Mouse (Mus musculus): ENCODE results near the gene Rab9. TPM values are rescaled to one million over a fixed set of nuclear protein-coding genes. Genes with fewer than 3 reads are reported as not detected.

Gene Rab9
- polyA plus RNA-seq, 1 experiment from 2014 or later: 43.2 TPM

GRCm38 (mm10) chrX:166499496-166500190, 20.0 kb upstream of the Rab9 start:
- peaks cover 15% of the 10 kb centered on the region for H3K36me3 ChIP-seq
- no peak overlapping the region for H3K4me3 ChIP-seq
- no peak overlapping the region for H3K27ac ChIP-seq (replicated peaks)
- WGBS: 65% methylated on average over 1 of the region's 1 CpGs
- H3K4me1 ChIP-seq: no peaks in the 10 kb centered on the region
- no peak for DNase-seq (ENCODE audit: low spot score)
- H3K27me3 ChIP-seq (ENCODE audit: low read depth, poor library complexity, severe bottlenecking): peaks cover 68% of the 10 kb centered on the region
- H3K9me3 ChIP-seq (replicated peaks): no peaks in the 10 kb centered on the region

DNA sequence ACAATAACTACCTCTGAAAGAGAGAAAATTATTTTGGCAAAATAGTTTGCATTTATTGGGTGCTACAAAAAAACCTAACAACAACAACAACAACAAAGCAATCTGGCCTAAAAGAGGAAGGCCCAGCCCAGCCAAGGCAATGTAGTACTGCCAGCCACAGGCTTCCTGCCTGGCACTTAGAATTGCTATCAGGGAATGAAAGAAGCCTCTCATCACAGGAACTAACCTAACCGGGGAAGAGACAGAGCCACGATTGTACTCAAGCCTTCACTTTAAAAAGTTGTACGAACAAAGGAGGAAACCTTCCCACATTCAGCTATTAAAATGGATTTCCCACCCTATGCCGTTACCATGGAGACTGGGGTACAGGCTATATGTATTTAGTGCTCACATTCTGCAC, 18.1 kb upstream of the Rab9 start:
- H3K9me3 ChIP-seq (replicated peaks): no peaks in the 10 kb centered on the region
- H3K27ac ChIP-seq (replicated peaks): no peak overlapping the region
- peaks cover 62% of the 10 kb centered on the region for H3K27me3 ChIP-seq (ENCODE audit: low read depth, poor library complexity, severe bottlenecking)
- H3K36me3 ChIP-seq: peaks cover 5% of the 10 kb centered on the region
- no peak for DNase-seq (ENCODE audit: low spot score)
- no peak overlapping the region for H3K4me3 ChIP-seq
- 74% methylated on average over 4 of the region's 4 CpGs for WGBS
- no peaks in the 10 kb centered on the region for H3K4me1 ChIP-seq

- Histone ChIP-seq H3K27ac (replicated peaks) (no peak overlapping the region), H3K36me3 (no peaks in the 10 kb centered on the region), H3K4me1 (no peaks in the 10 kb centered on the region), H3K9me3 (replicated peaks) (no peaks in the 10 kb centered on the region), H3K27me3 (ENCODE audit: low read depth, poor library complexity, severe bottlenecking) (peaks cover 42% of the 10 kb centered on the region), H3K4me3 (no peak overlapping the region)
- DNase-seq (ENCODE audit: low spot score): no peak
- 79% methylated on average over 2 of the region's 2 CpGs for WGBS
Observed at GRCm38 (mm10) chrX:166495052-166495451, 15.4 kb upstream of the Rab9 start.

DNA sequence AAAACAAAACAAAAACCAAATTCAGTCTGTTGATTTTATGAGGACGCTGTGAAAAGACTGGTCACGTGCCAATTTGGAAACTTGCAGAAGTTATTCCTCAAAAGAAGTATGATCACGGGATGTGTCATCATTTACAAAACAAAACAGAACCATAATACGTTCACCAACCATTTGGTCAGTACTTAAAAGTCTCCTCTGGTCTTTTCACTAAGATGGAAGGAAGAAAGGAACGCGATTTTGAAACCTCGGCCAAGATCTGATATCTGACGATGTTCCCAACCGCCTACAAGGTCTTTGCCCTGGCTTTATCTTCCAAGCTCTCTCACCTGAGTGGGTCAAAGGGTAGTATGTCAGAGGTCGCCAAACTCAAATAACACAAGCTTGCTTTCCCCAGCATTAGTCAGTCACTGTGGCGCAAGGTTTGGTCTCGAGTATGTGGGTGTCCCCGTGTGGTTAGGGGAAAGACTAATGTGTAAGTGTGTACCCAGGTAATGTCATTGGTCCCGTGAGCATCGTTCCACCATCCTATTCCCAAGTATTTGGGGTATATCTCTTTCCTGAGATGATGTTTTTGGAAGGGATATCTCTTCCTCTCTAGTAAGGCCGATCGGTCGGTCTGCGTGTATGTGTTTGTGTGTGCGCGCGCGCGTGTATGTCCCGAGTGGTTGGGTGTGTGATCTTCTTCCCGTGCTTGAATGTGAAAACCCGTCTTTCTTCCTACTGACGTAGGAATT, 869 bp downstream of the Rab9 start:
- DNase-seq (ENCODE audit: low spot score): no peak
- peak overlapping the region; percentile 90 for H3K27ac ChIP-seq (replicated peaks)

DNA sequence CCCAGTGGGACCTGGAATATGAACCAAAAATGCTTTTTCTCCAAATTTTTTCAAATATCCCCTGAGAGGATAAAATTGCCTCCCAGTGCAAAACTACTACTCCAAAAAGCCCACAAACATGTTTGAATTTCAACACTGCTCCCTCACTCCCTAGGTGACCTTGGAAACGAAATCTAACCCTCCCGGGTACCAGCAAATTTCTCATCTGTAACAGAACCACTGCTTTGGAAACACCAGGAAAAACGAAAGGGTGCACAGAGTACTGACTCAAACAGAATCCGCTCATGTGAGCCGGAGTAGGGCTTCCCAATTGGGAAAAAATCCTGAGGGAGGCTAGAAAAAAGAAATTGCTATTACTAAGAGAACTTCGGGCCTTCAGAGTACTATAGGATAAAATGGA, 2.3 kb downstream of the Rab9 start:
- H3K4me3 ChIP-seq: peak overlapping the region; percentile 71; the same call in 1 of the 2 replicates
- 84% methylated on average over 6 of the region's 6 CpGs for WGBS

More for the DNA sequence above, 869 bp downstream of the Rab9 start:
- WGBS: 31% methylated on average over 28 of the region's 28 CpGs
- peaks cover 19% of the 10 kb centered on the region for H3K36me3 ChIP-seq
- H3K4me1 ChIP-seq: peaks cover 7% of the 10 kb centered on the region; the same call in 1 of the 2 replicates
- H3K4me3 ChIP-seq: peak overlapping the region; percentile 71
- H3K9me3 ChIP-seq (replicated peaks): no peaks in the 10 kb centered on the region
- peaks cover 64% of the 10 kb centered on the region for H3K27me3 ChIP-seq (ENCODE audit: low read depth, poor library complexity, severe bottlenecking)

GRCm38 (mm10) chrX:166472612-166473011, 7.1 kb downstream of the Rab9 start:
- WGBS: 91% methylated on average over 6 of the region's 6 CpGs
- Histone ChIP-seq H3K9me3 (replicated peaks) (no peaks in the 10 kb centered on the region), H3K27ac (replicated peaks) (no peak overlapping the region), H3K36me3 (peaks cover 47% of the 10 kb centered on the region), H3K4me1 (0 out of 2 replicates have a peak, but pooled peaks cover 4% of the 10 kb centered on the region), H3K27me3 (ENCODE audit: low read depth, poor library complexity, severe bottlenecking) (peaks cover 89% of the 10 kb centered on the region), H3K4me3 (no peak overlapping the region)
- DNase-seq (ENCODE audit: low spot score): no peak

More for the DNA sequence above, 2.3 kb downstream of the Rab9 start:
- no peak for DNase-seq (ENCODE audit: low spot score)
- H3K27ac ChIP-seq (replicated peaks): no peak overlapping the region
- H3K9me3 ChIP-seq (replicated peaks): no peaks in the 10 kb centered on the region
- peaks cover 19% of the 10 kb centered on the region for H3K36me3 ChIP-seq
- peaks cover 7% of the 10 kb centered on the region; the same call in 1 of the 2 replicates for H3K4me1 ChIP-seq
- H3K27me3 ChIP-seq (ENCODE audit: low read depth, poor library complexity, severe bottlenecking): peaks cover 64% of the 10 kb centered on the region

- DNase-seq (ENCODE audit: low spot score): no peak
- H3K9me3 ChIP-seq (replicated peaks): no peaks in the 10 kb centered on the region
Observed at GRCm38 (mm10) chrX:166468321-166468720, 11.3 kb downstream of the Rab9 start.

DNA sequence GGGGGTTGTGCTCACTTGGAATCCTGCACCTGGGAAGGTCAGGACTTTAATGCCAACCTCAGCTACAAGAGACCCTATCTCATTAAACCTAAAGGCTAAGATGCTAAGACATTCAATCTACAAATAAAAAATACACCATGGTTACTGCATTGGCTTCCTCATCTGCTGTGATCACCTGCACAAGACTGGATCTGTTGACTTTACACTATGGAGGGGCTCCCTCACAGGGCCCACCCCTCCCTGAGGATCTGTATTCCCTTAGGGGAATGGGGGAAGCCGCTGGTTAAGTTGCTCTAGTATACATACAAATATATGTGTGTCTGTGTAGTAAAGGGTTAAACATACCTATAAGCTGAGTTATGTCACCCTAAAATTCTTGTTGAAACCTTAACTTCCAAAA, 24.1 kb downstream of the Rab9 start:
- H3K9me3 ChIP-seq (replicated peaks): no peaks in the 10 kb centered on the region
- no peak for DNase-seq (ENCODE audit: low spot score)
- H3K36me3 ChIP-seq: peaks cover 39% of the 10 kb centered on the region
- H3K27ac ChIP-seq (replicated peaks): no peak overlapping the region
- no peaks in the 10 kb centered on the region for H3K4me1 ChIP-seq
- WGBS: 79% methylated on average over 1 of the region's 1 CpGs
- H3K27me3 ChIP-seq (ENCODE audit: low read depth, poor library complexity, severe bottlenecking): peaks cover 55% of the 10 kb centered on the region
- no peak overlapping the region for H3K4me3 ChIP-seq

More at GRCm38 (mm10) chrX:166468321-166468720, 11.3 kb downstream of the Rab9 start:
- peaks cover 36% of the 10 kb centered on the region for H3K36me3 ChIP-seq
- no peak overlapping the region for H3K4me3 ChIP-seq
- no peak overlapping the region for H3K27ac ChIP-seq (replicated peaks)
- no peaks in the 10 kb centered on the region for H3K4me1 ChIP-seq
- WGBS: 91% methylated on average over 7 of the region's 7 CpGs
- H3K27me3 ChIP-seq (ENCODE audit: low read depth, poor library complexity, severe bottlenecking): peaks cover 68% of the 10 kb centered on the region

GRCm38 (mm10) chrX:166454331-166454730, 25.3 kb downstream of the Rab9 start:
- no peak for DNase-seq (ENCODE audit: low spot score)
- peaks cover 42% of the 10 kb centered on the region for H3K36me3 ChIP-seq
- H3K4me3 ChIP-seq: no peak overlapping the region
- no peak overlapping the region for H3K27ac ChIP-seq (replicated peaks)
- no peaks in the 10 kb centered on the region for H3K4me1 ChIP-seq
- no peaks in the 10 kb centered on the region for H3K9me3 ChIP-seq (replicated peaks)
- H3K27me3 ChIP-seq (ENCODE audit: low read depth, poor library complexity, severe bottlenecking): peaks cover 61% of the 10 kb centered on the region
- 78% methylated on average over 3 of the region's 3 CpGs for WGBS

- Histone ChIP-seq H3K27ac (replicated peaks) (no peak overlapping the region), H3K27me3 (ENCODE audit: low read depth, poor library complexity, severe bottlenecking) (peaks cover 63% of the 10 kb centered on the region), H3K36me3 (peaks cover 47% of the 10 kb centered on the region), H3K4me3 (no peak overlapping the region), H3K4me1 (no peaks in the 10 kb centered on the region), H3K9me3 (replicated peaks) (no peaks in the 10 kb centered on the region)
- 90% methylated on average over 6 of the region's 6 CpGs for WGBS
- DNase-seq (ENCODE audit: low spot score): no peak
Observed at GRCm38 (mm10) chrX:166453532-166453931, 26.1 kb downstream of the Rab9 start.

GRCm38 (mm10) chrX:166444552-166444951, 35.1 kb downstream of the Rab9 start:
- WGBS: 91% methylated on average over 3 of the region's 3 CpGs
- no peak overlapping the region for H3K4me3 ChIP-seq
- DNase-seq (ENCODE audit: low spot score): no peak
- peaks cover 91% of the 10 kb centered on the region for H3K27me3 ChIP-seq (ENCODE audit: low read depth, poor library complexity, severe bottlenecking)
- no peak overlapping the region for H3K27ac ChIP-seq (replicated peaks)
- H3K9me3 ChIP-seq (replicated peaks): no peaks in the 10 kb centered on the region
- 0 out of 2 replicates have a peak, but pooled peaks cover 5% of the 10 kb centered on the region for H3K36me3 ChIP-seq
- H3K4me1 ChIP-seq: peaks cover 12% of the 10 kb centered on the region; the same call in 1 of the 2 replicates

DNA sequence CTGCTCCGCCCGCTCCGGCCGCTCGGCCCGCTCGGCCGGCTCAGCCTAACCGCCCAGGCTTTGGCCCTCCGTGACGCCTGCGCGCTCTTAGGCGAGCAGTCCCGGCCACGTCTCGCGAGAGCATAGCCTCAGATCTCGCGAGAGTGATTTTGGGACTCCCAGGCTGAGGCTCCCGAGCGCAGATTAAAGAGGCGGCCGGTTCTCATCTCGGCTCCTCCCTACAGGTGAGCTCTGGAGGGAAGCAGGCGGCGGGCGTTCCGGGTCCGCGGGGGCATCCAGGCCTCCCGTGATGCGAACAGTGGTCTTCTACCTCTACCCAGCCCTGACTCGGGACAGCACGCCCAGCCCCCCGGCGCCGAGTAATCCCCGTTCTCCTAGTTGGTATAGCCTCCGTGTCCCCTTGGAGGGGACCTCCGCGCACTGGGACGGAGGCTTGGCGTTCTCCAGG, 39.0 kb downstream of the Rab9 start, which contains the start of gene Ofd1:
Gene Ofd1 (minus strand): TSS at position 89 of the 448 bp plus-strand sequence.
- Histone ChIP-seq H3K27ac (replicated peaks) (peak within 1 kb of the TSS; percentile 91), H3K9me3 (replicated peaks) (no peaks in the 10 kb centered on the region), H3K4me3 (peak within 1 kb of the TSS; percentile 66), H3K36me3 (no peaks in the 10 kb centered on the region), H3K27me3 (ENCODE audit: low read depth, poor library complexity, severe bottlenecking) (peaks cover 95% of the 10 kb centered on the region), H3K4me1 (peaks cover 14% of the 10 kb centered on the region; the same call in 1 of the 2 replicates)
- DNase-seq (ENCODE audit: low spot score): peak; percentile 85
- WGBS: 13% methylated on average over 44 of the region's 44 CpGs
